Mouse (Mus musculus): ENCODE results near the gene Usmg5. TPM values are rescaled to one million over a fixed set of nuclear protein-coding genes. Genes with fewer than 3 reads are reported as not detected.

Gene Usmg5
- total RNA-seq, 1 experiment = 385 TPM

DNA sequence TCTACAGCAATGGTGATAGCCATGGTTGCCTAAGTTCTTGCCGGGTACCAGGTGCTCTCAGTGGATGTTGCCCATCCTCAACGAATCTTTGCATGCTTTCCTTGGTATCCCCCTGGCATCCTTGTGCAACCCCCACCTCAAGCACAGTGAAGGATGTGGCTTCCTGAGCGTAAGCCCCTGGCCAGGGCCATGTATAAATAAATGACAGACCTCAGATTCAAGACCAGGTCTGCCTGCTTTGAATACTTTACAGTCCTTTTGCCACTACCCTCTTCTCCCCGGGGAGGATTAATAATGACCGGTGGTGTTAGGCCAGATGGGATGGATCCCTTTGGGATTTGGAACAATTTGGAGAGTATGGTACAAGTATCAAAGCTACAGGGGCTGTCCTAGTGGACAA is 45.7 kb upstream of the Usmg5 start:
- Histone ChIP-seq H3K4me1 (ENCODE audit: control insufficient read depth in 2 of 2, insufficient read depth in 2 of 2, low read length in 2 of 2, poor library complexity in 1 of 2) (peaks cover 10 to 35% of the 10 kb centered on the region in 2 experiments), H3K27ac (ENCODE audit: insufficient read depth, low read depth, low read length, poor library complexity, severe bottlenecking) (no peak overlapping the region), H3K9ac (ENCODE audit: insufficient read depth, low read depth, low read length, poor library complexity, severe bottlenecking) (no peak overlapping the region), H3K9me3 (ENCODE audit: control insufficient read depth, insufficient read depth, low read depth, low read length) (no peaks in the 10 kb centered on the region), H3K36me3 (ENCODE audit: control insufficient read depth, insufficient read depth, low read length, poor library complexity, severe bottlenecking) (peaks cover 8% of the 10 kb centered on the region), H3K4me3 (ENCODE audit: insufficient read depth in 1 of 2, low read depth in 1 of 2, low read length in 2 of 2, poor library complexity in 1 of 2, severe bottlenecking in 1 of 2) (peak overlapping the region in 1 of 2 experiments; percentile 46; a peak in 1 of 4 replicates)
- DNase-seq (ENCODE audit: low read depth, low spot score) = no peak
- TF ChIP-seq ZC3H11A (IDR thresholded peaks at IDR 0.05; ENCODE audit: borderline replicate concordance, low read depth, low read length) (no peak), CHD2 (IDR thresholded peaks at IDR 0.05; ENCODE audit: low read depth, low read length) (no peak), ZNF384 (IDR thresholded peaks at IDR 0.05; ENCODE audit: low read depth, low read length) (no peak), MAFK (IDR thresholded peaks at IDR 0.05; ENCODE audit: insufficient read depth, low read depth, low read length) (no peak)
- in situ Hi-C loops (cut with MboI; ENCODE audit: low sequenced_read_pairs in 2 of 2, unreplicated experiment in 2 of 2) = no loop called here

DNA sequence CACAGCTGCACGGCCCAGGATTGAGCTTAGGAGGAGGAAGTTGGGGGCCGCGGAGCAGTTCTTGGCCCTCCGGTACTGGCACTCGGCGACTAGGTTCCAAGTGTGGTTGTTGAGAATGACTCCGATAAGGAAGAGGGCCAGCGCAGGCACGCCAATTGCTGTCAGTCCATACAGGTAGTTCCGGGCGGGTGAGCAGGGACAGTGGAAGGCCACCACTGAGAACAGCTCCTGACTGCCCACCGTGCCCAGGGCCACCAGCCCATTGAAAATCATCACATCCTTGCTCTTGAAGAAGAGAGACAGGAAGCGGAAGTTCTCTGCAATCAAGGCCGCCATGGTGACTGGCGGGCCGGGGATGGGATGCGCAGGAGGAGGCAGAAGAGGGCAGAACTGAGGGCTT is 45.1 kb upstream of the Usmg5 start:
- Histone ChIP-seq H3K36me3 (ENCODE audit: control insufficient read depth, insufficient read depth, low read length, poor library complexity, severe bottlenecking) (peaks cover 10% of the 10 kb centered on the region), H3K4me3 (ENCODE audit: insufficient read depth in 1 of 2, low read depth in 1 of 2, low read length in 2 of 2, poor library complexity in 1 of 2, severe bottlenecking in 1 of 2) (peak overlapping the region; percentile 46 to 54), H3K27ac (ENCODE audit: insufficient read depth, low read depth, low read length, poor library complexity, severe bottlenecking) (no peak overlapping the region), H3K9ac (ENCODE audit: insufficient read depth, low read depth, low read length, poor library complexity, severe bottlenecking) (peak overlapping the region; percentile 43), H3K4me1 (ENCODE audit: control insufficient read depth in 2 of 2, insufficient read depth in 2 of 2, low read length in 2 of 2, poor library complexity in 1 of 2) (peaks cover 10 to 35% of the 10 kb centered on the region in 2 experiments), H3K9me3 (ENCODE audit: control insufficient read depth, insufficient read depth, low read depth, low read length) (no peaks in the 10 kb centered on the region)
- DNase-seq (ENCODE audit: low read depth, low spot score) = no peak
- TF ChIP-seq CHD2 (IDR thresholded peaks at IDR 0.05; ENCODE audit: low read depth, low read length) = no peak
- TF ChIP-seq MAFK (IDR thresholded peaks at IDR 0.05; ENCODE audit: insufficient read depth, low read depth, low read length) = no peak
- TF ChIP-seq ZC3H11A (IDR thresholded peaks at IDR 0.05; ENCODE audit: borderline replicate concordance, low read depth, low read length) = no peak
- TF ChIP-seq ZNF384 (IDR thresholded peaks at IDR 0.05; ENCODE audit: low read depth, low read length) = no peak
- no peak for TF ChIP-seq HCFC1 (IDR thresholded peaks at IDR 0.05; ENCODE audit: borderline replicate concordance, insufficient read depth, low read length)
- in situ Hi-C loops (cut with MboI; ENCODE audit: low sequenced_read_pairs in 2 of 2, unreplicated experiment in 2 of 2) = no loop called here

DNA sequence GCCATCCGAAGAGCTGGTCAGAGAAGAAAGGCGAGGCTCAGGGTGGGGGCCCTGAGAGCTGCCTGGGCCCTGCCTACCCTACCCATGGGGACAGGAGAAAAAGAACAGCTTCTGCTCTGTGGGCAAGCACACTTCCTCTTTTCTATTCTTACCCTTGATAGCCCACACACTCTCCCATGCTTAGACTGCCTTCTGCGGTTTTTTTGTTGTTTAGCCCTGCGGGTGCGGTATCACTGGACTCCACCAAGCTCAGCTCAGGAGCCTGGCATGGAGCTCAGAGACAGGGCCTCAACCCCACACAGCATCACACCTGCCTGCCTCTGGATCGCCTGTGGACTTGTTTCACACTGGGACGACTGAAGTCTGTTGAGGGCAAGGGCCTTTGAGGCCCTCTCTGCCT is 42.7 kb upstream of the Usmg5 start:
- Histone ChIP-seq H3K4me1 (ENCODE audit: control insufficient read depth in 2 of 2, insufficient read depth in 2 of 2, low read length in 2 of 2, poor library complexity in 1 of 2) (peaks cover 6 to 22% of the 10 kb centered on the region in 2 experiments), H3K9ac (ENCODE audit: insufficient read depth, low read depth, low read length, poor library complexity, severe bottlenecking) (no peak overlapping the region), H3K9me3 (ENCODE audit: control insufficient read depth, insufficient read depth, low read depth, low read length) (no peaks in the 10 kb centered on the region), H3K4me3 (ENCODE audit: insufficient read depth in 1 of 2, low read depth in 1 of 2, low read length in 2 of 2, poor library complexity in 1 of 2, severe bottlenecking in 1 of 2) (no peak overlapping the region), H3K36me3 (ENCODE audit: control insufficient read depth, insufficient read depth, low read length, poor library complexity, severe bottlenecking) (peaks cover 33% of the 10 kb centered on the region), H3K27ac (ENCODE audit: insufficient read depth, low read depth, low read length, poor library complexity, severe bottlenecking) (no peak overlapping the region)
- DNase-seq (ENCODE audit: low read depth, low spot score) = no peak
- in situ Hi-C loops (cut with MboI; ENCODE audit: low sequenced_read_pairs in 2 of 2, unreplicated experiment in 2 of 2) = no loop called here
- TF ChIP-seq ZC3H11A (IDR thresholded peaks at IDR 0.05; ENCODE audit: borderline replicate concordance, low read depth, low read length) (no peak), MAFK (IDR thresholded peaks at IDR 0.05; ENCODE audit: insufficient read depth, low read depth, low read length) (no peak), ZNF384 (IDR thresholded peaks at IDR 0.05; ENCODE audit: low read depth, low read length) (no peak), HCFC1 (IDR thresholded peaks at IDR 0.05; ENCODE audit: borderline replicate concordance, insufficient read depth, low read length) (no peak), CHD2 (IDR thresholded peaks at IDR 0.05; ENCODE audit: low read depth, low read length) (no peak)

GRCm38 (mm10) chr19:47130551-47131125 is 40.2 kb upstream of the Usmg5 start:
- peaks cover 57% of the 10 kb centered on the region for H3K36me3 ChIP-seq (ENCODE audit: control insufficient read depth, insufficient read depth, low read length, poor library complexity, severe bottlenecking)
- no peaks in the 10 kb centered on the region for H3K9me3 ChIP-seq (ENCODE audit: control insufficient read depth, insufficient read depth, low read depth, low read length)
- no peak for DNase-seq (ENCODE audit: low read depth, low spot score)
- in situ Hi-C loops (cut with MboI; ENCODE audit: low sequenced_read_pairs in 2 of 2, unreplicated experiment in 2 of 2) = no loop called here
- H3K4me3 ChIP-seq (ENCODE audit: insufficient read depth in 1 of 2, low read depth in 1 of 2, low read length in 2 of 2, poor library complexity in 1 of 2, severe bottlenecking in 1 of 2) = peak overlapping the region; percentile 26 to 35; a peak in 2 of 4 replicates
- H3K9ac ChIP-seq (ENCODE audit: insufficient read depth, low read depth, low read length, poor library complexity, severe bottlenecking) = peak overlapping the region; percentile 44; the same call in 1 of the 2 replicates
- peak overlapping the region; percentile 5; the same call in 1 of the 2 replicates for H3K27ac ChIP-seq (ENCODE audit: insufficient read depth, low read depth, low read length, poor library complexity, severe bottlenecking)
- H3K4me1 ChIP-seq (ENCODE audit: control insufficient read depth in 2 of 2, insufficient read depth in 2 of 2, low read length in 2 of 2, poor library complexity in 1 of 2) = peaks cover 0 to 7% of the 10 kb centered on the region in 2 experiments; a peak in 1 of 4 replicates
- TF ChIP-seq MAFK (IDR thresholded peaks at IDR 0.05; ENCODE audit: insufficient read depth, low read depth, low read length) (no peak), ZNF384 (IDR thresholded peaks at IDR 0.05; ENCODE audit: low read depth, low read length) (no peak), ZC3H11A (IDR thresholded peaks at IDR 0.05; ENCODE audit: borderline replicate concordance, low read depth, low read length) (no peak), HCFC1 (IDR thresholded peaks at IDR 0.05; ENCODE audit: borderline replicate concordance, insufficient read depth, low read length) (no peak), CHD2 (IDR thresholded peaks at IDR 0.05; ENCODE audit: low read depth, low read length) (no peak)
